Mouse (Mus musculus) thymus, adult 18-20 months (tissue): ENCODE results near the gene Dglucy.
A peak's percentile ranks its signal among the peaks of the same experiment; 100 is the strongest.

Experiments used
- DNase-seq, 2 experiments: peaks; one replicate each; pipeline ENCODE4 v3.0.0; 2022; ENCODE audit warnings: mixed read lengths in 2 of 2

Dglucy gene

DNA sequence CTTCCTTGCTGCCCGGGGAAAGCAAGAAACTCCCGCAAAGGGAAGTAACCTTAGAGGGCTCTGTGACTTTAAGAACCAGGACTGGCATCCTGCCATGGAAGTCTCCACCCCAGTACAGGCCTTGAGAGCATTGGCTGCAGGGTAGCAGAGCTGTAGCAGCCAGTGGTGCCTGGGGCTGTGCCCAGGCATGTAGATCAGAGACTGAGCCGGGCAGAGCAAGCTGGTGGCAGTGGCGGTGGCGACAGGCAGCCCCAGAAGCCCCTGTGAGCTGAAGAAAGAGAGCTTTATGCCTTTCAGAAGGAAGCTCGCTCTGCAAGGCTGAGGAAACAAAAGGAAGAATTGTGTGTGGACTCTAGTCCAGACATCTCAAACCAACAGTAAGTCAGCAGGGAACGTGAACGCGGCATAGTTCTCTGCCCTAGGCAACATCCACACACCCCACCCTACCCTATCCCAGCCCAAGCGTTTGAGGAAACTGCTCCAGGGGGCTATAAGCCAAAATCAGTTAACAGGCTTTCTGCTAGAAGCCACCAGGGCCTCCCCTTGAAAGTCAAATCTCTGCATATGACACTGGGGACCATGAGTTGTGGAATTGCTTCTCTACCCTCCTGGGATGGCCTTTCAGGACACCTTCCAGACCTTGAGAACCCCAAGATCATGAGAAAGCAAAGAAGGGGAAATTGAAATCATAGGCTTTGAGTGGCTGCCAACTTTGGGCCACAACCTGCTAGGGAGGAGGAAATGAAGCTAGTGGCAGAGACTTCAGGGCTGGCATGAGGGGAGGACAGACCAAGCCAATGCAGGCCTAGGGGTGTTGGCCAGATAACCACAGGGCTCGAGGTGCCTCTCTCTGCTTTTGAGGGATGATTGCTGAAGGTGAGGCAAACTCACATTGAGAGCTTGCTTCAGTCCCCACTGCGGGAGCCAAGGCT, at the start of gene Dglucy:
Gene Dglucy (plus strand): TSS at position 124 of the 932 bp plus-strand sequence.
- DNase-seq, result peak; percentile 46 to 71

DNA sequence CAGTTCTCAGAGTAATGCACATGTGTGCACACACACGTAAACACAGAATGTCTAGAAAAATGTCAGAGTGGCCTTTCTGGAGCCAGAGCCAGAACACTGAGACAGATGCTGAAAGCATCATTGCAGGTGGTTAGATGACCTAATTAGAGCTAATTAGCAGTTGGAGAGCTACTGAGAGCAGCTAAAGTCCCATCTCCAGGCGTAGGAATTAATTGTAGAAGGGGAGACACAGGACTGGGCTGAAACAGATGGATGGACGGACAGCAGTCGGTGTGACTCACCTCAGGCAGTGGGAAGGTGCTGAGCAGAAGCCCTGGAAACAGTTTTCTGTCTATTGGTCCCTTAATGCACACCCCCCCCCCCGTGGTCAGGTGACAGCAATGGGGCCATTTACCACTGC, 43.7 kb upstream of the Dglucy start:
- no peak for DNase-seq

DNA sequence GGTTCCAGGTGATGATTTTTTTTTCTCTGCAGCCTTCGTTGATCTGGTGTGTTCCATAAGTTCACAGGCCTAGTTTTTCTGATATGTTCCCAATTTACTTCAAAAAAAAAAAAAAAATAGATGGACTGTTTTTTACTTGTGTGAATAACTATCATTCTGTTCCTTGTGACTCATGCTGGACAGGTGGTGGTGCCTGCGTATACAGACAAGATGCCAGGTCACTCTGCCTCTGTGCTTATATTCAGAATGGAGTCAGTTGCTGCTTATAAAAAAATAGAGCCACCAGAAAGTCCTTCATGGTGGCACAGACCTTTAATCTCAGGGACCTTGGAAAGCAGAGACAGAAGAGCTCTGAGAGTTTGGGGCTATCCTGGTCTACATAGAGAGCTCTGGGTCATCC, 43.3 kb upstream of the Dglucy start:
- DNase-seq, result no peak

DNA sequence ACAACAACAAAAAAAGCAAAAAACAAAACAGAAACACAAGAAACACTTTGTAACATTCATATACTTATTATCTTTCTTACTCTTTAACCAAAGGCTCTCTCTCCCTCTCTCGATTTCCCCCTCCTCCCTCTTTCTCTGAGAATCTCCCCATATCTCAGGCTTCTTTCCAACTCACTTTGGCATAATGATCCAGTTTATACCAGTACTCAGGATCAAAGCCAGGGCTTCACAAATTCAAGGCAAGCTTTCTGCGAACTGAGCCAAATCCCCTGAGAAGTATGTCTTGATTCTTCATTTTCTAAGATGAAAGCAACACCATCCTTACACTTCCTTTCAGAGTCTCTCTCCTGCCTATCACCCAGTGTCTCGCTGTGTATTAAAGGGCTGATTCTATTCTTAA, 40.4 kb upstream of the Dglucy start:
- DNase-seq, result no peak

DNA sequence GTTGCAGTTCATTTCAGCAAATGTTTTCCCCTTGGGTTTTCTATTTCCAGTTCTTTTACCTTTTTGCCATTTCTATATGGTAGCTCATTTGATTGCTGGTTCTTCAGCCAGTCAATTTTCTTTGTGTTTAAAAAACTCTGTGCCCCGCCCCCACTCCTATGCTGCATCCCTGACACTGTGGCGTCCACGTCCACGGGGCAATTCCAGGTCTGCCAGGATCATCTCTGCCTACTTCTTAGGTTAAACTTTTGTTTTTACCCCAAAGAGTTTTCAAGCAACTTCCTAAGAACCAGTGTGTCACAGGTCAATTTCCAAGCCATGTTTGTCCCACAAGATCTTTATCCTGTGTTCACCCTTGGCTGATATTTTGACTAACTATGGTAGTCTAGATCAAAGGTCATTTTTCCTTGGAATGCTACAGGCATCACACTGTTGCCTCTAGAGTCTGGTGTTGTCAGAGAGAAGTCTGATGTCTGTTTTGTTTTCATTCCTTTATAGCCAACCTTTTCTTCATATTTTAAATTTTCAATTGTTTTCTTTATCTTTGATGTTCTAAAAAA, 39.8 kb upstream of the Dglucy start:
- no peak for DNase-seq

DNA sequence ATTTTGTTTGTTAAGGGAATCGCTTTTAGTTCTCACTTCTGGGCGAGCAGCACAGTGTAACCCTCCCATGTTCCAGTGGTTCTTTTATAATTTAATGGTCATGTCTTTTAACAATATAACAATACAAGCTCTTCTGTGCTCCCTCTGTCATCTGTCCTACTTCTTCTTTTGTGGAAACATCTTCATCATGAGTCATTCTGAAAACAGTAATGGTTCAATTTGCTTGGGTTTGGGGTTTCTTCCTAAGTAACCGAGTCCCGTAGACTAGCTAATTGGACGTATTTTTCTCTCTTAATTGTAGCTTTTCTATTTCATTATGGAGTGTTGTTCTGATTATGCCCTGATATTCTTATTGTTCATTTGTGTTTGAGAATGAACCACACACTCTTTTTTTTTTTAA, 38.5 kb upstream of the Dglucy start:
- DNase-seq, result no peak

DNA sequence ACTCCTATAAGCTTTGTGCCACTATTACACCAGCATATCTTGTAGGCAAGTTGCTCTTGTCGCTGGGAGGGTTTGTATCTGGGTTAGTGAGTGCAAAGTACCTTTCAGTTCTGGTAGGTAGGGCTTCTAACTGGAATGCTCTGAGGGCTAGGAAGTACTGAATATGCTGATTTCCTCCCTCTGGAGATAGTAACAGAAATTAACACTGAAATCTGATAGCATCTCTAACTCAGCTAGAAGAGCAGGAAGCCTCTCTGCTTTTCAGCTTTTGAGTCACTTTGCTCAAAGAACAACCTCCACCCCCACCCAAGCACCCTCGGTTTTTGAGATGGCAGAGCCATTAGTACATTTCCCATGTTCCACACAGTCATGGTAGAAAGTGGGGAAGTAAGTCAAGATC, 36.4 kb upstream of the Dglucy start:
- no peak for DNase-seq

DNA sequence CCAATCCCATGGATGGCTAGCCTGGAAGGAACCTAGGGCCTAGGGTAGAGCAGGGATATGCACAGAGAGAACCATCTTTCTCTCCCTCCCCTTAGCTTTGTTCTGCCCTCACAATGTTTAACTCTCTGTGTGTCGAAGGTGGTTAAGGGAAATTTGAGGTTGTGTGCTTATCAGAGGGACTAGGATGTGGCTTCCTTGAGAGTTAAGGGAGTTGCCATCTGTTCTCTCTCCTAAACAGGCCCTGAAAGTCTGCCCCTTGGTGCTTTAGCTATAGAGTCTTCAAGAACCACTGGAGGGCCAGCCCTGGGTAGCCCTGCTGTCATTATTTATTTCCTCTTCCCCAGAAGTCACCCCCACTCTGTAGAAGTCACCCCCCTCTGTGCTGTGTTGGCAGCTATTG, 25.9 kb upstream of the Dglucy start:
- DNase-seq, result no peak

DNA sequence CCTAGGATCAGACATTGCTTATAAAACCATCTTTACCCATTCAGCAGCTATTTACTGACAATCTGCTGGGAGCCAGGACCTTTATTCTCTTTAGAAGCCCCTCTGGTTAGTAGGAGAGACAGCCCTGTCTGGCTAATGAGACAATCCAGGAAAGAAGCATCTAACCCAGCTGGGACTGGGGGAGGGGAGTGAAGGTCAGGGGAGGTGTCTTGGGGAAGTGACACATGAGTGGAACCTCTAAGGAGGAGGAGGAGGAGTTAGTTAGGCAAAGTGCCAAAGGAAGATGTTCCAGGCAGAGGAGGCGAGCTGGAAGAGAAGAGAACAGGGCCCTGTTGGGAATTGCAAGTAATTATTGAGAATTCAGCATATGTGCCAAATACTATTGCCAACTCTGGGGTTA, 25.1 kb upstream of the Dglucy start:
- DNase-seq, result no peak

DNA sequence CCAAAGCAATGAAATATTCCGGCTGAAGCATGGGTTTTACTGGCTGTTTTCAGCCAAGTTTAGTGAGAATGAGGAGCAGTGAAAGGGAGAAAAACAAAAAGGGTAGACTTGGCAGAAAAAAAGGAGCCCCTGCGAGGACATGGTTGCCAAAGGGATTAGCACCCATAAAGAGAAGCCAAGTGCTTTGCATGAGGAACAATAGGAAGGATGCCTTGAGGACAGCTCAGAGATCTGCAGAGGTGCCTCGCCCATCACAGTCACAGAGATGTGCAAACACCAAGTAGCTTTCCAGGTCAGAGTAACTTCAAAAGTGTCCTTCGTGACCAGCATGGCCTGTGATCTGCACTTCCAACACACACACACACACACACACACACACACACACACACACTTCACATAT, 21.4 kb upstream of the Dglucy start:
- DNase-seq, result no peak

DNA sequence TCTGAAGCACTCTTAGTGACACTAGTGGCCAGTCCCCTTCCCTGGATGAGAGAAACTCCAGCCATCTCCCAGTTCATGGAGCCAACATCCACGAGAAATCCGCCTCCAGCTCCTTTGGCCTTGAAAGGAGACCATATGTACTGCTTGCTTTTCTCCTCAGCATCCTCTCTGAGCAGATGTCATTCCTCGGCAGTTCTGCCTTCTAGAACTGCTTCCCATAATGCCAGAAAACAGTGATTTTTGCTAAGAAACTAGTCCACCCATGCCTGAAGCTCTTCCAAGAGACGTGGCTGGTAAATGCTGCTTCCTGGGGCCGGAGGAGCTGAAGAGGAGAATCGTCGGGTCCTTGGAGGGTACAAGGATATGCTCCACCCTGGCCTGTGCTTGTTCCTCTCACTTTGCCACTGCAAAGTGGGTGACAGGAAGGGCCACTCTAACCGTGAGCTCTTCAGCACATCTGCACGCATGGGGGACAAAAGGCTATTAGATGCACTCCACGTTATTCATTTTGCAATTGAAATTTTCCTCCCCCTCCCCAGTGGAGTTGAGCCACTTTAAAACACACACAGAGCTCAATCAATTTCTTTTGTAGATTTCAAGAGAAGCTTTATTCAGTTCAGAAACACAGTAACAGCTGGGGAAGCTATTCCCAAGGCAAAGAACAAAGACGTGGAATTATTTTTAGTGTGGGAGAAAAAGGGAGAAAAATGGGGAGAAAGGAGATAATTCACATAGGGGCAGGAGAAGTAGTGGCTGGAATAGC, 16.0 kb upstream of the Dglucy start:
- no peak for DNase-seq

GRCm38 (mm10) chr12:100764329-100765018, 14.4 kb upstream of the Dglucy start:
- DNase-seq, result no peak

DNA sequence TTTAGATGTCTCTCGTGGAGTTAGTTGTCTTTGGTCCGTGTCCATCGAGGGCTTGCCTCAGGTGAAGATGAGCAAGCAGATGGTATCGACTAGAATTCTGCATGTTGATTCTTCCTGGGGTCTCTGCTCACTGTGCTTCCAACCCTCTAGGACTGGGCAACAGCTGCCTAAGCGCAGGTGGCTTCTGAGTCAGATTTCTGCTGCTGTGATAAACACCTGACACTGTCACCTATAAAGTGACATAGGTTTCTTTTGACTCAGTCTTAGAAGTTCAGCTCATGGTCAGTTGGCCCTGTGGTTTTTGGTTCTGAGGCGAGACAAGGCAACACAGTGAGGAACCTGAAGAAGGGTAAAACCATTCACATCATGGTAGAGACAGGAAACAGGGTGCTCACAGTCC, 9.0 kb upstream of the Dglucy start:
- DNase-seq, result no peak

DNA sequence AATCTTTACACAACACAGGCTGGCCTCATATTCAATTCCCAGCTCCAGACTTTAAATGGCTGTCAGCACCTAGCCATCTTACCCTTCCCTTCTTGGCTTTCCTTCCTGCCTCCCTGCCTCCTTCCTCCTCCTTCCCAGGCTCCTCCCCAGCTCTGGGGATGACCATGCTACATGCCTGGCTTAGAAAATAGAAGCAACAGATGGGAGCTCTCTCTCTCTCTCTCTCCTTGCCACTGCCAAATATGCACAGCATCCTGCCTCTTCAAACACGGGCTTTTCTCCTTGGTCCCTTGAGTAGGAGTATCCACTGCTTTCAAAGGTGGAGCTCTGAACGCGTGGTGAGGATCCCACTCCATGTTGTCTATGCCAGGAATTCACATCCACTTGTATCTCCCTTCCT, 8.1 kb upstream of the Dglucy start:
- no peak for DNase-seq

DNA sequence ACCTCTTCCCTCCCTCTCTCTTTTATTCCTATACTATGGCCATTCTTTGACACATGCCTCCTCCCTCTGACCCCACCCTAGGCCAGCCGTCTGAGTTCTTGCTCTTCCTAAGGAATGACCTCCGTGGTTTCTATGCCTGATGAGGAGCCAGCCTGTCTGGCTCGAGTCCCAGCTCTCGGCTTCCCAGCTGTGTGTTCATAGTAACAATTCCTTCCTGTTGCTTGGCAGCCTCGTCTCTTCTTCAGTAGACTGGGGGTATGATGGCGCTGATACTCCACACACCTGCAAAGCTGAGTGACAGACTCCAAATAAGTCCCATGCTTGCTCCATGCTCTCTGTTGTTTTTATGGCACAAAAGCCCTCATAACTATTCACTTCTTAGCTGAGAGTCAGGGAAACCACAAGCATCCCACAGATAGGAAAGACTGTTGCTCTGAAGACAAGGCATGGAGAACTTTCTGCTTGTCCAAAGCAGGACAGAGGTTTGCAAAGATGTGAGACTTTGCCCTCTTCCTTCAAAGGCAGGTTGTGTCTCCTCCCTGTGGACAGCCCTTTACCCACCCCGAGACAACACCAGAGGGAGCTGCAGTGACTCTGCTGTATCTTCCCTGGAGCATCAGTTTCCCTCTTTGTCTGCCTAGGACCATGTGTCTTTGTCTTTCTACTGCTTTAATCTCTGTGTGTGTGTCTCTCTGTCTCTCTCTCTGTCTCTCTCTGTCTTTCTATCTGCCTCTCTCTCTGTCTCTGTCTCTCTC, 6.5 kb upstream of the Dglucy start:
- DNase-seq, result no peak

DNA sequence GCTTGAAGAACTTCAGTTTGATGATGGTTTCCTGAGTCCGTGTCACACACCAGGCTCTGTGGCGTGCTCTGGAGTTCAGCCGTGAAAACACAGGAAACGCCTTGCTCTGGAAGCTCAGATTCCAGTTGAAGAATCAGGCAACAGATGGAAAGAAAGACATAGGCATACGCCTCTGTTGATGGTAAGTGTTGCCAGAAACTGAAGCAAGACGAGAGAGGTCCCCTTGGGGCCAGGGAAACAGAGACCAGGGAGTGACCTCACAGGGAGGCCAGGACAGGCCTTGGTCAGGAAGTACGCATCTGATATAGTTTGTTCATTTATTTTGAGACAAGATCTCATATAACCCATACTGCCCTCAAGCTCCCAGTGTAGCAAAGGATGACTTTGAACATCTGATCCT, 4.1 kb upstream of the Dglucy start:
- no peak for DNase-seq

DNA sequence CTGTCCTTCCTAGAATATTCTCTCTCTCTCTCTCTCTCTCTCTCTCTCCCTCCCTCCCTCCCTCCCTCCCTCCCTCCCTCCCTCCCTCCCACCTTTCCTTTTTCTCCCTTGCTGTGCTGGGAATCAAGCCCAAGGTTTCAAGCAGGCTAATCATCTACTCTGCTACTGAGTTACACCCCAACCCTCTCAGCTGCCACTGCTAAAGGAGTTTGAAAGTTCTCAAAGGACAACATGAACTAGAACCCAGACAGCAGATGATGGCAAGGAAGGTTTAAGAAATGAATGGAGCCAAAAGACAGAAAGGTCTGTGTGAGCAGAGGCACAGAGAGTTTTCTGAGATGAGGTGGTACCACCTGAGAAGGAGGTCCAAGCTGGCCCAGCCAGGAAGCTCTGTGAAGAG, 3.6 kb upstream of the Dglucy start:
- DNase-seq, result no peak

- DNase-seq, result no peak
Measured at GRCm38 (mm10) chr12:100775911-100776581, 2.8 kb upstream of the Dglucy start.

DNA sequence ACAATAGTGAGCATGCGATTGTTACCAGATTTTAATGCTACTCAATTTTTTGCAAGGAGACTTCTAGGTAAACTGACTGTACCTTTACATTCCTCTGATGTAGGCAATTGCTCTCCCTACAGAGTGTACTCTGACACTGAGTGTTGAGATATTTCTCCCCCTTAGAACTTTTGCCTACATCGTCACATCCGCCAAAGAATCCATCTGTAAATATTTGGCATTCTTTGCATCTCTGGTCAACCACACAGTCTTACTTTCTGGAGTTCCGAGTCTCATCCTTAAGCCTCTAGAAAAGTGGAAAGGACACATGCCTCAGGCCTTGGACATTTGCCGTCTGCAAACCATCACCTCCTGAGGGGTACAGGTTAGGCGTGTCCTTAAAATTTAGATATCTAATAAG, 1.9 kb upstream of the Dglucy start:
- DNase-seq, result no peak

- no peak for DNase-seq
Measured at GRCm38 (mm10) chr12:100778276-100778933, 452 bp upstream of the Dglucy start.

GRCm38 (mm10) chr12:100780416-100780815, 1.6 kb downstream of the Dglucy start:
- no peak for DNase-seq
